ENCODE assay signal across 8 mouse cellular contexts in the genomic region with DNA sequence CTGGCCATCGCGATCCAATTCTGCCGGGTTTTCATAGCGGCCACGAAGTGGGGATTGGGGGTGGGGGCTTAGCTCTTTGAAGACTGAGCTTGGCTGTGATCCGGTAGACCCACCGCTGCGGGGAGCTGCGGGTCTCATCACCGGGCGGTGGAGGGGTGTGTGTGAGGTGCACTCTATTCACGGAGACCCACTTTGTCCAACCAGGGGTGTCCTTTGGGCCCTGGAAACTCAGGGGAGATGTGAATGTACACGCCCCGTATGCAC. TPM values are rescaled to one million over a fixed set of nuclear protein-coding genes. Genes with fewer than 3 reads are reported as not detected.
DNase-seq lines count a peak whose midpoint lies in the region; ATAC-seq and TF ChIP-seq lines count a peak whose summit lies in the region.

No protein-coding gene starts in this region.

- H3K27me3 ChIP-seq in neural tube, embryonic 11.5 days (ENCODE audit: control insufficient read depth, insufficient read depth, low read length) = no peaks in the 10 kb centered on the region
- peaks cover 16% of the 10 kb centered on the region for H3K27me3 ChIP-seq in limb, embryonic 12.5 days
- no peaks in the 10 kb centered on the region; the same call in 1 of the 2 replicates for H3K27me3 ChIP-seq in stomach, embryonic 15.5 days (replicated peaks)

- 0% methylated on average over 14 of the region's 14 CpGs for WGBS in neural tube, embryonic 11.5 days
- 0% methylated on average over 14 of the region's 14 CpGs for WGBS in limb, embryonic 12.5 days
- under 1% methylated on average over 14 of the region's 14 CpGs for WGBS in stomach, embryonic 15.5 days

- no peaks in the 10 kb centered on the region for H3K9me3 ChIP-seq in neural tube, embryonic 11.5 days (ENCODE audit: control insufficient read depth, low read length)
- no peaks in the 10 kb centered on the region for H3K9me3 ChIP-seq in limb, embryonic 12.5 days
- H3K9me3 ChIP-seq in stomach, embryonic 15.5 days = no peaks in the 10 kb centered on the region

- peak overlapping the region; percentile 86 for H3K27ac ChIP-seq in neural tube, embryonic 11.5 days (ENCODE audit: low read depth, low read length)
- peak overlapping the region; percentile 79 for H3K27ac ChIP-seq in embryonic fibroblast, embryonic 13.5 days (ENCODE audit: insufficient read depth, low read length)
- peak overlapping the region; percentile 91 for H3K27ac ChIP-seq in limb, embryonic 12.5 days
- peak overlapping the region; percentile 92 for H3K27ac ChIP-seq in stomach, embryonic 15.5 days

- TF ChIP-seq POLR2A in embryonic fibroblast, embryonic 13.5 days (IDR thresholded peaks at IDR 0.05; ENCODE audit: low read depth, low read length) = no peak; the same call in 1 of the 2 replicates

- H3K9ac ChIP-seq in neural tube, embryonic 11.5 days (ENCODE audit: low read length) = peak overlapping the region; percentile 90
- peak overlapping the region; percentile 75 for H3K9ac ChIP-seq in limb, embryonic 12.5 days (replicated peaks)
- peak overlapping the region; percentile 42 for H3K9ac ChIP-seq in stomach, embryonic 15.5 days

- H3K36me3 ChIP-seq in neural tube, embryonic 11.5 days (ENCODE audit: control insufficient read depth, insufficient read depth, low read length) = no peaks in the 10 kb centered on the region
- no peaks in the 10 kb centered on the region for H3K36me3 ChIP-seq in limb, embryonic 12.5 days
- no peaks in the 10 kb centered on the region for H3K36me3 ChIP-seq in stomach, embryonic 15.5 days

- no peak for DNase-seq in neural tube, embryonic 11.5 days (ENCODE audit: low spot score)
- DNase-seq in neural tube, embryonic 10.5 days (ENCODE audit: extremely low spot score, low spot score) = no peak
- DNase-seq in urinary bladder, postnatal 36 days (ENCODE audit: low spot score in 2 of 2) = no peak
- DNase-seq in gastrocnemius, postnatal 10 days = no peak
- no peak for DNase-seq in adrenal gland, postnatal 4 days (ENCODE audit: low spot score in 2 of 2)

- TF ChIP-seq CTCF in embryonic fibroblast, embryonic 13.5 days (IDR thresholded peaks at IDR 0.05; ENCODE audit: borderline replicate concordance, insufficient read depth, low read length) = no peak

- ATAC-seq in neural tube, embryonic 11.5 days (ENCODE audit: insufficient read depth, low FRiP score, low TSS enrichment) = peak; percentile 63
- peak; percentile 69 for ATAC-seq in limb, embryonic 12.5 days (ENCODE audit: insufficient number of reproducible peaks, insufficient read depth, low FRiP score, low TSS enrichment, low read depth)
- ATAC-seq in stomach, embryonic 15.5 days (ENCODE audit: insufficient read depth, low FRiP score, low read depth) = peak; percentile 17

- H3K4me2 ChIP-seq in neural tube, embryonic 11.5 days (ENCODE audit: low read depth) = peak overlapping the region; percentile 96
- peak overlapping the region; percentile 95 for H3K4me2 ChIP-seq in limb, embryonic 12.5 days
- H3K4me2 ChIP-seq in stomach, embryonic 15.5 days = peak overlapping the region; percentile 91

- H3K4me1 ChIP-seq in neural tube, embryonic 11.5 days (ENCODE audit: control insufficient read depth, insufficient read depth, low read length) = peaks cover 8% of the 10 kb centered on the region; the same call in 1 of the 2 replicates
- H3K4me1 ChIP-seq in embryonic fibroblast, embryonic 13.5 days (ENCODE audit: control insufficient read depth, insufficient read depth, low read length) = no peaks in the 10 kb centered on the region
- peaks cover 15% of the 10 kb centered on the region for H3K4me1 ChIP-seq in limb, embryonic 12.5 days (replicated peaks)
- H3K4me1 ChIP-seq in stomach, embryonic 15.5 days = peaks cover 4% of the 10 kb centered on the region; the same call in 1 of the 2 replicates

- peak overlapping the region; percentile 97 for H3K4me3 ChIP-seq in neural tube, embryonic 11.5 days (ENCODE audit: low read depth, low read length)
- peak overlapping the region; percentile 84 for H3K4me3 ChIP-seq in embryonic fibroblast, embryonic 13.5 days (ENCODE audit: insufficient read depth, low read length)
- peak overlapping the region; percentile 96 for H3K4me3 ChIP-seq in limb, embryonic 12.5 days (replicated peaks)
- H3K4me3 ChIP-seq in stomach, embryonic 15.5 days (replicated peaks) = peak overlapping the region; percentile 75

RNA-seq across cellular contexts. Expression of a gene that starts 0.7 kb away (rescaled TPM):
- polyA plus RNA-seq in neural tube, embryonic 11.5 days (2014; fragmentation: Nextera tagmentation; extraction: Ambion mirVana) = 8.2 and 8.3 TPM in 2 replicates
- 104 and 134 TPM in 2 replicates for polyA plus RNA-seq in embryonic fibroblast, embryonic 13.5 days (2011; ENCODE audit: insufficient read length, low read depth, missing spikeins)
- polyA plus RNA-seq in limb, embryonic 12.5 days (2016; fragmentation: Nextera tagmentation; extraction: Ambion mirVana) = 9.3 and 10.2 TPM in 2 replicates
- 9.3 and 9.7 TPM in 2 replicates for polyA plus RNA-seq in stomach, embryonic 15.5 days (2015; fragmentation: Nextera tagmentation; extraction: Ambion mirVana)
- 10 to 100 TPM; 44.7 to 46.3 TPM for total RNA-seq in gastrocnemius, postnatal 10 days (2021)
- 10 to 100 TPM; 65.8 to 67.6 TPM for total RNA-seq in adrenal gland, postnatal 4 days (2021)

RNA-seq across cellular contexts. Expression of a gene that starts 17.0 kb away (rescaled TPM):
- polyA plus RNA-seq in neural tube, embryonic 11.5 days (2014; fragmentation: Nextera tagmentation; extraction: Ambion mirVana) = 101 and 105 TPM in 2 replicates
- 87.2 and 97.8 TPM in 2 replicates for polyA plus RNA-seq in embryonic fibroblast, embryonic 13.5 days (2011; ENCODE audit: insufficient read length, low read depth, missing spikeins)
- 62.8 and 65.8 TPM in 2 replicates for polyA plus RNA-seq in limb, embryonic 12.5 days (2016; fragmentation: Nextera tagmentation; extraction: Ambion mirVana)
- 62.9 and 67.8 TPM in 2 replicates for polyA plus RNA-seq in stomach, embryonic 15.5 days (2015; fragmentation: Nextera tagmentation; extraction: Ambion mirVana)
- total RNA-seq in gastrocnemius, postnatal 10 days (2021) = 10 to 100 TPM; 42.2 to 45.2 TPM
- total RNA-seq in adrenal gland, postnatal 4 days (2021) = 10 to 100 TPM; 70.7 to 72.4 TPM

Comparison
In these comparisons a context has a peak if more than half of its experiments do, and no peak if none do; other contexts are left out.
1. ATAC-seq: peak in every context shown above with its lines; median percentile 69 in limb, embryonic 12.5 days; 63 in neural tube, embryonic 11.5 days; 17 in stomach, embryonic 15.5 days.